In genomic region chr7:71425982-71426381, GRCm38 (mm10) we compare ENCODE assay signal across 24 mouse cellular contexts.
"Had no signal": no experiment of that assay in that cellular context is flagged by ENCODE, and none has a peak within 500 bp of the region (broad histone marks: within the 10 kb centered on the region; RNA-seq: fewer than 3 reads in every experiment).

No protein-coding gene starts in this region.

- ATAC-seq: liver, embryonic 12.5 days; midbrain, embryonic 16.5 days had no signal

- H3K9me3 ChIP-seq: limb, embryonic 13.5 days; liver, embryonic 12.5 days; liver, embryonic 15.5 days; lung, embryonic 15.5 days; megakaryocyte, embryonic 14.5 days; midbrain, embryonic 12.5 days; neural tube, embryonic 13.5 days; stomach, embryonic 15.5 days had no signal

- H3K36me3 ChIP-seq: limb, embryonic 13.5 days; liver, embryonic 12.5 days; liver, embryonic 15.5 days; lung, embryonic 15.5 days; midbrain, embryonic 12.5 days; neural tube, embryonic 13.5 days; stomach, embryonic 15.5 days had no signal

- H3K27ac ChIP-seq: kidney, postnatal 0 days; left cerebral cortex, adult 2 months; limb, embryonic 13.5 days; liver, embryonic 12.5 days; liver, embryonic 15.5 days; lung, embryonic 15.5 days; midbrain, embryonic 12.5 days; neural tube, embryonic 13.5 days; stomach, embryonic 15.5 days had no signal

- H3K27me3 ChIP-seq: limb, embryonic 13.5 days; liver, embryonic 12.5 days; liver, embryonic 15.5 days; lung, embryonic 15.5 days; megakaryocyte, embryonic 14.5 days; midbrain, embryonic 12.5 days; neural tube, embryonic 13.5 days; stomach, embryonic 15.5 days had no signal

- H3K9ac ChIP-seq: limb, embryonic 13.5 days; liver, embryonic 12.5 days; liver, embryonic 15.5 days; lung, embryonic 15.5 days; midbrain, embryonic 12.5 days; neural tube, embryonic 13.5 days; stomach, embryonic 15.5 days had no signal

- H3K4me2 ChIP-seq: limb, embryonic 13.5 days; liver, embryonic 12.5 days; liver, embryonic 15.5 days; lung, embryonic 15.5 days; midbrain, embryonic 12.5 days; neural tube, embryonic 13.5 days; stomach, embryonic 15.5 days had no signal

- H3K4me1 ChIP-seq: liver, embryonic 12.5 days; liver, embryonic 15.5 days; lung, embryonic 15.5 days; megakaryocyte, embryonic 14.5 days; midbrain, embryonic 12.5 days; neural tube, embryonic 13.5 days; stomach, embryonic 15.5 days had no signal

- H3K4me3 ChIP-seq: left cerebral cortex, adult 2 months; limb, embryonic 13.5 days; liver, embryonic 12.5 days; liver, embryonic 15.5 days; lung, embryonic 15.5 days; megakaryocyte, embryonic 14.5 days; midbrain, embryonic 12.5 days; myocyte; neural tube, embryonic 13.5 days; stomach, embryonic 15.5 days had no signal

- DNase-seq: kidney, adult 2 months; kidney, postnatal 25 days; layer of hippocampus, postnatal 36 days; liver; lung, adult 18-20 months; lung, postnatal 10 days; lung, postnatal 36 days; retina, postnatal 1 day; right cerebral cortex, postnatal 25 days; spleen, adult 18-20 months; thymus, adult 18-20 months; thymus, postnatal 36 days had no signal
